Mouse (Mus musculus) olfactory bulb, adult 2 months (tissue): ENCODE data around the gene Dnajc11.

Experiments
- CTCF ChIP-seq: fragments of 200-500 bp; IDR thresholded peaks from 2 replicates; pipeline ENCODE4 v1.5.1; 2012; ENCODE audit warnings: low read depth, mild to moderate bottlenecking, low read length, moderate library complexity; ENCODE audit not compliant: insufficient read depth
- POLR2A ChIP-seq: fragments of 200-500 bp; IDR thresholded peaks from 2 replicates; pipeline ENCODE4 v1.6.1; 2012; ENCODE audit warnings: mild to moderate bottlenecking, low read depth, low read length, moderate library complexity; ENCODE audit not compliant: insufficient read depth

GRCm38 (mm10) chr4:152012109-152012508 lies 78.6 kb downstream of the Dnajc11 start:
- TF ChIP-seq CTCF (no peak), POLR2A (no peak)
